Mouse (Mus musculus): ENCODE measurements around the gene Mast4. TPM values are rescaled to one million over a fixed set of nuclear protein-coding genes. Genes with fewer than 3 reads are reported as not detected.

Gene Mast4
- polyA plus RNA-seq, 1 experiment from 2014 or later: 14.6 TPM

DNA sequence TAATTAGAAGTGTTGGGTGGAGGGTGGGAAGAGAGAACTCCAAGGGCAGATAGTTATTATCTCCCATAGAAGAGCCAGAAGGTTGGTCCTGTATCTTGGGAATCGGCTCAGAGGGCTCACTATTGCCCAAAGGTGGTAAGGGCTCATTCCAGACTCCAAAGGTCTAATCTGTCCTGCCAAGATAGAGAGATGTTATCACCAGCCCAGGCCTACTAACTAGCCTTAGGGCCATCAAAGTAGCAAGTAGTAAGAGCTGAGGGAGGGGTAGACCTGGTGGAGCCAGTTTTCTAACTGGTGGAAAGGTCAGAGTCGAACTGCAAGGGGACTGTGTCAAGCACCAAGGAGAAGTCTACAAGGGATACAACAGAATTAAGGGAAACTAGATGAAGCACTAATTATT lies 470.2 kb downstream of the Mast4 start:
- H3K9ac ChIP-seq (replicated peaks): no peak overlapping the region
- no peak overlapping the region for H3K27ac ChIP-seq (replicated peaks)
- no peaks in the 10 kb centered on the region for H3K36me3 ChIP-seq
- H3K27me3 ChIP-seq: no peaks in the 10 kb centered on the region
- 81% methylated on average over 2 of the region's 2 CpGs for WGBS
- no peak overlapping the region for H3K4me3 ChIP-seq
- H3K9me3 ChIP-seq: no peaks in the 10 kb centered on the region
- peaks cover 15% of the 10 kb centered on the region for H3K4me1 ChIP-seq
- ATAC-seq (replicated peaks): no peak
- no peak overlapping the region for H3K4me2 ChIP-seq (replicated peaks)

DNA sequence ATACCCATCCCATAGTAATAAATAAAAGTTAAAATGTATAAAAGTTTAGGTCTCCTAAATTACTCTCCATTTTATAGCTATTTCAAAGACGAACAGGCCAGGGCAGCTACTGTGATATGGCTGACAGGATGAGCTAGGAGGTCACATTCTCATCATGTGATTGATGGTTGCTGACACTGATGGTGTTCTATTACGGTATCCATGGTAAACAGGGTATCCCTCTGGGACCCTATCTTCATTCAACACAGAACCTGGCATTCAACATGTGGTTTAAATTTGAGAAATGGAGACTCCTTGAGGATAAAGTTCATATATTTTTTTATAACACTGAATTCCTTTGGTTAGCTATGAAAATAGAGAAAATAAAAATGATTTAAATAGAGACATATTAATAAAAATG lies 471.3 kb downstream of the Mast4 start:
- H3K4me3 ChIP-seq: no peak overlapping the region
- H3K4me1 ChIP-seq: peaks cover 15% of the 10 kb centered on the region
- no peak overlapping the region for H3K9ac ChIP-seq (replicated peaks)
- no peaks in the 10 kb centered on the region for H3K36me3 ChIP-seq
- H3K9me3 ChIP-seq: no peaks in the 10 kb centered on the region
- H3K4me2 ChIP-seq (replicated peaks): no peak overlapping the region
- WGBS: 91% methylated on average over 2 of the region's 2 CpGs
- H3K27ac ChIP-seq (replicated peaks): no peak overlapping the region
- no peak for ATAC-seq (replicated peaks)
- H3K27me3 ChIP-seq: no peaks in the 10 kb centered on the region

DNA sequence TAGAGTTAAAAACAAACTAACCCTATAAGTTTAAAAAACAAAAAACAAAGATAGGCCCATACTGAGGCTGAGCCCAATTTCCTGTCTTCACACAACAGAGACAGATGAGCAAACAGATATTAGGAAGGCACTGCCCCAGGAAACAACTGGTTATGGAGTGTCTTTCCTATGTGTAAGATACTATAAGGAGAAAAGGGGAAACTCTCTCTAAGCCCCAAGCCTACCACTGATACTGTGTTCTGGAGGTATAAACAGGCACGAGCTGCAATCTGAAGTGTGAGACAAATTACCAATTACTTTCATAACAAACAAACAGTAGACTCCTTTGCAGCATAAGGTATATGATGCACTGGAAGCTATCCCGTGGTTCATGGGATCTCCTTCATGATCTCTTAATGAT lies 471.9 kb downstream of the Mast4 start:
- Histone ChIP-seq H3K4me1 (peaks cover 15% of the 10 kb centered on the region), H3K9me3 (no peaks in the 10 kb centered on the region), H3K27ac (replicated peaks) (no peak overlapping the region), H3K4me2 (replicated peaks) (no peak overlapping the region), H3K4me3 (no peak overlapping the region), H3K27me3 (no peaks in the 10 kb centered on the region), H3K9ac (replicated peaks) (no peak overlapping the region), H3K36me3 (no peaks in the 10 kb centered on the region)
- 75% methylated on average over 2 of the region's 2 CpGs for WGBS
- ATAC-seq (replicated peaks): no peak

DNA sequence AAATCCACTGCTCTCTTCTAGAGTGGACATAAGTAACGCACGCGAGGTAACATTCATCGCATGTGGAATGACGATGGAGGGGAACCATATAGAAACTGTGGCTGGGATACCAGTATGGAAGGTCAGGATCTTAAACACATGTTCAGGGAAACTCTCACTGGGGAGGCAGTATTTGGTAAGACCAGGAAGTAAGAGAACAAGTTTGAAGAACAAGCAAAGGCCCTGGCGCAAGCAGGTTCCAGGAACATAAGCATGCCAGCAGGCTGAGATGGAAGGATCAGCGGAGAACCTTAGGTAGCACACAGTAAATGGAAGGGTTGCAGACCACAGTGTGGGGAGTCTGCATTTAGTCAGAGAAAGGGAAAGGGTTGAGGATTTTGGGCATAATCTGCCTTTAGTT lies 473.6 kb downstream of the Mast4 start:
- no peak overlapping the region for H3K27ac ChIP-seq (replicated peaks)
- H3K27me3 ChIP-seq: no peaks in the 10 kb centered on the region
- no peaks in the 10 kb centered on the region for H3K9me3 ChIP-seq
- no peak for ATAC-seq (replicated peaks)
- H3K4me3 ChIP-seq: no peak overlapping the region
- WGBS: 82% methylated on average over 7 of the region's 7 CpGs
- no peak overlapping the region for H3K9ac ChIP-seq (replicated peaks)
- no peaks in the 10 kb centered on the region for H3K36me3 ChIP-seq
- no peak overlapping the region for H3K4me2 ChIP-seq (replicated peaks)
- H3K4me1 ChIP-seq: peaks cover 4% of the 10 kb centered on the region

DNA sequence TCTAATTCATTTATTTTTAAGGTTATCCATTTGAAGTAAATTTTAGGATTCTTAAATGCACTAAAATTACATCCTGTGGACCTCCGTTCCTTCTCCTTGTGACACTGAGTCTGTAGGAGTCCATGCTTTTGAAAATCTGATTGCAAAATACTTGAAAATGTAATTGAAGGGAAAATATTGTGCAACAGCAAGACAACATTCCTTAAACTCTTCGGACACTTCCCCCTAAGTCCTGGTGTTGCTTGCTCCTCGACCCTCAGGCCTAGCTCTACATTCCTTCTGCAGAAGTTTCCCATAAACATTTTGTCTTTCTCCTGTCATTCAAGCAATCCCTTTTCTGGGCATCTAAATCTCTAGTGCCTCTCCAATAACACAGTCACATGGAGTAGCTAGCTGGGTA lies 474.2 kb downstream of the Mast4 start:
- no peaks in the 10 kb centered on the region for H3K9me3 ChIP-seq
- no peaks in the 10 kb centered on the region for H3K36me3 ChIP-seq
- H3K4me3 ChIP-seq: no peak overlapping the region
- ATAC-seq (replicated peaks): no peak
- no peaks in the 10 kb centered on the region for H3K27me3 ChIP-seq
- H3K9ac ChIP-seq (replicated peaks): no peak overlapping the region
- WGBS: 74% methylated on average over 3 of the region's 3 CpGs
- no peak overlapping the region for H3K4me2 ChIP-seq (replicated peaks)
- no peak overlapping the region for H3K27ac ChIP-seq (replicated peaks)
- H3K4me1 ChIP-seq: no peaks in the 10 kb centered on the region

DNA sequence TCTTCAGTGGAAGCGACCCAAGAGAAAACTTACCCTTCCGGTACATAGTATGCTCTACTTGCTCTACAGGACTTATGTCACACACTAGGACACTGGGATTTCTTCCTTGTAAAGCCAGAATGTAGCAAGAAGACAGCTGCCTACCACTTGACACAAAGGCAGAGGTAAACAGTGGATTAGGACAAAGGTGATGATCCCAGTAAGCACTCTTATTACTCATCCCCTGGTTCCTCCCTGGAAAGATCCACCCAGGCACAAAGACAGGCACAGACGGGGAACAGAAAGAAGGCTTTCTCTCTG lies 476.8 kb downstream of the Mast4 start:
- 94% methylated on average over 3 of the region's 3 CpGs for WGBS
- Histone ChIP-seq H3K4me1 (no peaks in the 10 kb centered on the region), H3K9me3 (no peaks in the 10 kb centered on the region), H3K9ac (replicated peaks) (no peak overlapping the region), H3K36me3 (no peaks in the 10 kb centered on the region), H3K4me3 (no peak overlapping the region), H3K27ac (replicated peaks) (no peak overlapping the region), H3K27me3 (no peaks in the 10 kb centered on the region), H3K4me2 (replicated peaks) (no peak overlapping the region)
- no peak for ATAC-seq (replicated peaks)

DNA sequence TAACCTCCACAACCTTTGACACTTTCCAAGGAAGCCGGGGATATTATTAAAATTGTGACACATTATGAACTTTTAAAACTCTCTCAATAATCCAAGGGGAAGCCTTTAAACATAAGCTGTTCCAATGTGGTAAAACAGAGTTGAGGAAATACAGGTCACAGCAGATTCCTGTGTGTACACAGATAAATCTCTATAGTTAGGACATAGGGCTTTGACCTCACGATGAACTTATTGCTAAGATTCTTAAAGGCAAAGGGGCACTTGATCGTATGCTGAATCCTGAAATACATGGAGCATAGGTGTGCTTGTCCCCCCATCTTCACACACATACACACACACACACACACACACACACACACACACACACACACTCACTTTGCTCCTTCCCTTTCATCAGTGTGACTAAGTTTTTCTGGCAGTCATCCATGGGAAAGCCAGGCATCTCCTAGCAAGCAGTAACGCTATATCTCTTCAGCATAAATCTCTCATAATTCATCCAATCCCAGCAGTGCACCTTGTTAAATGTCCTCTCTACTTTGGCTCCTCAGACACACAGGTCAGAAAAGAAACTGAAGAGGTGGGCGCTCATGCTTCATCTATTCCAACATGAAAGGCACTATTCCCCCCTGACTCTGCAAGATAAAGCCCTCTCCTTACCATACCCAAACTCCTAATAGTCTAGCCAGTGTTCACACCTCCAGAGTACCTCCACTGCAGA lies 477.3 kb downstream of the Mast4 start:
- Histone ChIP-seq H3K27ac (replicated peaks) (no peak overlapping the region), H3K36me3 (no peaks in the 10 kb centered on the region), H3K27me3 (no peaks in the 10 kb centered on the region), H3K4me2 (replicated peaks) (no peak overlapping the region), H3K9ac (replicated peaks) (no peak overlapping the region), H3K4me3 (no peak overlapping the region), H3K9me3 (no peaks in the 10 kb centered on the region), H3K4me1 (no peaks in the 10 kb centered on the region)
- ATAC-seq (replicated peaks): no peak
- 97% methylated on average over 5 of the region's 5 CpGs for WGBS

DNA sequence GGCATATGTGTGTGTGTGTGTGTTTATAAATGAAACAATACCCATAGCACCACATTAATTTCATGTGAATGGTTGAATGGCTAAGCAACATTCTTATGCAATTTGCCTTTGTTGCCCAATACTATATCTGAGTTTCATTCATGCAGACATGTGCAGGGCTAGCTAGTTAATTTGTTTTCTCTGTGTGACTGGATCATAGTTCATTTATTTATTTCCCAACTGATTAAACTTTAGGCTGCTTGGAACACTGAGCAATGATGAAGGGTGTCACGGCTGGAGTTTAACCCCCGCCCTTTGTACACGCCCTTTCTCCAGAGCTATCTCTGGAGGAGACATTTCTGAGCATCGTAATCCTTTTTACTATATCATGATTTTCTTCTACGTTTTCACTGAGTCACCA lies 481.4 kb downstream of the Mast4 start:
- Histone ChIP-seq H3K4me3 (no peak overlapping the region), H3K4me1 (no peaks in the 10 kb centered on the region), H3K27ac (replicated peaks) (no peak overlapping the region), H3K27me3 (no peaks in the 10 kb centered on the region), H3K36me3 (no peaks in the 10 kb centered on the region), H3K4me2 (replicated peaks) (no peak overlapping the region), H3K9me3 (no peaks in the 10 kb centered on the region), H3K9ac (replicated peaks) (no peak overlapping the region)
- no peak for ATAC-seq (replicated peaks)
- 90% methylated on average over 5 of the region's 5 CpGs for WGBS

DNA sequence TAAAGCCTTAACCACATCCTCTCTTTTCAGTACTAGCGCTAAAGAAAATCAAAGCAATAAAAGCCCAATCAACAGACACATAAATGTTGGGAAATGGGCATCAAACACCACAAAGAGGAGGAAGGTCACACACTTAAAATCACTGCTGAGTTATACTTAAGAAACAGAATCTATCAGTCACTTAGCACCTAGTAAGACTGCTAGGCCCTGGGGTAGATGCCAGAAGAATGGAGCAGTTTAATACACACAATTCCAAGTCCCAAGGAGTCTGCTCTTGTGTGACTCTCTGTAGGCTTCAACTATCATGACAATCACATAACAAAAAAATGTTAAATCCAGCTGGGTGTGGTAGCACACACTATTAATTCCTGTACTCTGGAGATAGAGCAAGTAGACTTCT lies 483.0 kb downstream of the Mast4 start:
- no peak overlapping the region for H3K4me3 ChIP-seq
- H3K27me3 ChIP-seq: no peaks in the 10 kb centered on the region
- no peaks in the 10 kb centered on the region for H3K9me3 ChIP-seq
- 61% methylated on average over 1 of the region's 1 CpGs for WGBS
- H3K36me3 ChIP-seq: no peaks in the 10 kb centered on the region
- H3K4me2 ChIP-seq (replicated peaks): no peak overlapping the region
- no peak overlapping the region for H3K27ac ChIP-seq (replicated peaks)
- ATAC-seq (replicated peaks): no peak
- no peaks in the 10 kb centered on the region for H3K4me1 ChIP-seq
- H3K9ac ChIP-seq (replicated peaks): no peak overlapping the region

DNA sequence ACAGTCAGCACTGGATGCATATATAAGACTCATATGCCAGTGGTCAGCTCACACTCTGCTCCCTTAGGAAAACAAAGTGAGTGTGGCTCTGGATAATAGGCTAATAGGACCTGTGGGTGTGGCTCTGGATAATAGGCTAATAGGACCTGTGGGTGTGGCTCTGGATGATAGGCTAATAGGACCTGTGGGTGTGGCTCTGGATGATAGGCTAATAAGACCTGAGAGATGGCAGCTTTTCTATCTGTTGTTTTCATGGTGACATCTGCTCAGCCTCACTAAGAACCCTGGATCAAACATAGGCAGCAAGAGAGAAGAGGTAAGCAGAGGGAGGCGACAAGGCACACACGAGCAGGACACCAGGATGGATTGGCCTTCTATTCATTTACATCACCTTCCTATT lies 483.7 kb downstream of the Mast4 start:
- no peak overlapping the region for H3K4me2 ChIP-seq (replicated peaks)
- H3K9ac ChIP-seq (replicated peaks): no peak overlapping the region
- H3K27ac ChIP-seq (replicated peaks): no peak overlapping the region
- no peaks in the 10 kb centered on the region for H3K27me3 ChIP-seq
- no peaks in the 10 kb centered on the region for H3K36me3 ChIP-seq
- no peak for ATAC-seq (replicated peaks)
- no peak overlapping the region for H3K4me3 ChIP-seq
- H3K9me3 ChIP-seq: no peaks in the 10 kb centered on the region
- WGBS: 50% methylated on average over 2 of the region's 2 CpGs
- H3K4me1 ChIP-seq: no peaks in the 10 kb centered on the region

DNA sequence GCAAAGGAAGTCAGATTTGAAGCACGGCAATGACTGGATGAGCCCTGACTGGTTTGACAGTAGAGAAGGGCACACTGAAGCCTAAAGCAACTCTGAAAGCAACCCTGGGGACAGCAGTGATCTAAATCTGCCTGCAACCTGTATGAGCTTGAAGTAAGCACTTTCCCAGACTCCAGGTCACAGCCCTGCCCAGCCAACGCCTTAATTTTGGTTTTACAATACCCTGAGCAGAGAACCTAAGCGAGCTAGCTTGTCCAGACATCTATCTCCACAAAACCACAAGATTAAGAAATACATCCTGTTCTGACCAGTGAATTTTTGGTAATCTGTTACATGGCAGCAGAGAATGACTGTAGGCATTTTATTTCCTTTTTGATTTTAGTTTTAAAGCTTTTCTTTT lies 485.2 kb downstream of the Mast4 start:
- no peaks in the 10 kb centered on the region for H3K36me3 ChIP-seq
- no peak overlapping the region for H3K9ac ChIP-seq (replicated peaks)
- ATAC-seq (replicated peaks): no peak
- no peaks in the 10 kb centered on the region for H3K27me3 ChIP-seq
- H3K4me3 ChIP-seq: no peak overlapping the region
- H3K9me3 ChIP-seq: no peaks in the 10 kb centered on the region
- no peak overlapping the region for H3K27ac ChIP-seq (replicated peaks)
- H3K4me2 ChIP-seq (replicated peaks): no peak overlapping the region
- 84% methylated on average over 3 of the region's 3 CpGs for WGBS
- H3K4me1 ChIP-seq: no peaks in the 10 kb centered on the region

DNA sequence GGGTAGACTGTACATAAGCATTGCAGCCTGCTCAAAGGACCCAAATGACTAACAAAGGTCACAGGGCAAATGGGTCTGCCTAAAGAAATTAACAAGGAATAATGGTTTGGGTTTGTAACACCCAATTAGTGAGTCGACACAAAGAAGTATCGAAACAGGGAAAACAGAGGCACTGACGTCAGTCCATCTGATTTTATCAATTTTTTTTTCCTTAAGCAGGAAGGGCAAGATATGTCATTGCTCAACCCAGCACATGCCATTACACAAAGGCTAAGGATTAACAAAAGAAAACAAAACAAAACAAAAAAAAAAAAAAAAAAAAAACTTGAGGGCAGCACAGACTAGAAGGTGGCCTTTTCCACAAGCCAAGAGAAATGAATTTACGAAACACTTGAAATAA lies 487.8 kb downstream of the Mast4 start:
- Histone ChIP-seq H3K4me3 (no peak overlapping the region), H3K9ac (replicated peaks) (no peak overlapping the region), H3K27ac (replicated peaks) (no peak overlapping the region), H3K4me2 (replicated peaks) (no peak overlapping the region), H3K27me3 (no peaks in the 10 kb centered on the region), H3K36me3 (no peaks in the 10 kb centered on the region), H3K9me3 (no peaks in the 10 kb centered on the region), H3K4me1 (peaks cover 10% of the 10 kb centered on the region)
- WGBS: 63% methylated on average over 4 of the region's 4 CpGs
- ATAC-seq (replicated peaks): no peak

DNA sequence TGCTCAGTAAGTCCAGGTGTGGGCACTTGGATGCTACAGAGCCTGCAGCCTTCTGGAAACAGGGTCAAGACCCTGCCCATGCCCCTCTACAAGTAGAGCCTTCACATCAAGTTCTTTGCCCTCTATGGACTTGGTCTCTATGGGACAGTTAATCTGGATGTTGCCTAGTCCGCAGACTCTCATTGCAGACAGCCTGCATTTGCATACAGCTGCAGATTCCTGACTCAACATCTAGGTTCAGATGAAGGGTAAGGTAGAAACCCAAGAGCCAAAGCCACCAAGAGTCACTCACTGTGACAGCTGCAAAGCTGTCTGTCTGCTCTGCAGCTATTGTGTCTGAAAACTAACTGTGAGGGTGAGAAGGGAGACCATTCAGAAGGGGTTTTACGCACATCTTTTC lies 491.6 kb downstream of the Mast4 start:
- H3K4me2 ChIP-seq (replicated peaks): no peak overlapping the region
- H3K27me3 ChIP-seq: no peaks in the 10 kb centered on the region
- H3K27ac ChIP-seq (replicated peaks): no peak overlapping the region
- H3K9me3 ChIP-seq: no peaks in the 10 kb centered on the region
- no peaks in the 10 kb centered on the region for H3K36me3 ChIP-seq
- H3K9ac ChIP-seq (replicated peaks): no peak overlapping the region
- 0 out of 2 replicates have a peak, but pooled peaks have one; percentile 6 for ATAC-seq (replicated peaks)
- no peak overlapping the region for H3K4me3 ChIP-seq
- 55% methylated on average over 2 of the region's 2 CpGs for WGBS
- H3K4me1 ChIP-seq: peaks cover 10% of the 10 kb centered on the region
